Mouse (Mus musculus): ENCODE results near the gene Gnat1.

Gene Gnat1

DNA sequence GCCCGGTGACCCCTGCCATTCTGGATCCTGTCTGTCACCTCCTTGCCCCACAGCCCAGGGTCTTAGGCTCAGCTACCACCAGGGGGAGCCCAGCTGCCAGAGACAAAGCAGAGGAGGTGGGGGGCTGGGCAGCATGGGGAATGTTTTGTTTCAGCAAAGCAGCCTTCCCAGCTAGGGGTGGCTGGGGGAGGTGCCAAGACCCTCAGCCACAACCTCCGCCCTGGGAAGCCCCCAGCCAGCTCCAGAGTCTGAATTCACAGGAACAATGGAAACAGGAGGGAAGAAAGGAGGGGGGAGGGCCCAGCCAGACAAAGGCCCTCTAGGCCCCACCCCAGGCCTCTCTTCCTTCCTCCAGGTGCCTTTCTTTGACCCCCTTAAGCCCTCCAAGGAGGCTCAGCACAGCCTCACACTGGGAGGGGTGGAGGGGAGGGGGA lies 52.7 kb downstream of the Gnat1 start:
- DNase-seq (ENCODE audit: low read depth, low spot score) = peak; percentile 93

DNA sequence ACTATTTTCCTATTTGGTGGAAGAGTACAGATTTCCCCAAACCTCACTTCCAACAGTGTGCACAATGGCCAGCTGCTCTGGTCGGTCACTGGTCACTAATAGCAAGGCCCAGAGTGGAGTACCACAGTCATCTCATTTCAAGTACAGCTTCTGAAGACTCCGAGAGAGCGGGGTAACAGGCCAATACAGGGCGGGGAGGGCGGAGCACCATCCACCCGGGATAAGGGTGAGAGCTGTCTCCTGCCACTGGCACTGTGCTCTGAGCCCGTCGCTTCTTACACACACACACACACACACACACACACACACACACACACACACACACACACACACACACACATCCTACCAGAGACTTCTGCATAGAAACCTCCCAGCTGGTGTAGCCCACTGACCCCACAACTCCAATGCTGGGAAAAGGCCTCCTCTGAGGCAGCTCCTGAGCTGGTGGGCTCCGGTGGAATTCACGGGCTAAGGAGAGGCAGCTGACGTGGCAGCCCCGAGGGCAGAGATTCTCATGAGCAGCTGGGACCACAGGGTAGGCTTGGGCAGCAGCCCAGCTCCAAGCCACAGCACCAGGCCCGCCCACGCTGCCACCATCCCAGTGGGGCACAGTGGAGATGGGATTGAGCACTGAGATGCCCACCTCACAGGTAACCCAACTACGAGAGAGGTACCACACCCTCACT lies 53.2 kb downstream of the Gnat1 start:
- no peak for DNase-seq (ENCODE audit: low read depth, low spot score)

DNA sequence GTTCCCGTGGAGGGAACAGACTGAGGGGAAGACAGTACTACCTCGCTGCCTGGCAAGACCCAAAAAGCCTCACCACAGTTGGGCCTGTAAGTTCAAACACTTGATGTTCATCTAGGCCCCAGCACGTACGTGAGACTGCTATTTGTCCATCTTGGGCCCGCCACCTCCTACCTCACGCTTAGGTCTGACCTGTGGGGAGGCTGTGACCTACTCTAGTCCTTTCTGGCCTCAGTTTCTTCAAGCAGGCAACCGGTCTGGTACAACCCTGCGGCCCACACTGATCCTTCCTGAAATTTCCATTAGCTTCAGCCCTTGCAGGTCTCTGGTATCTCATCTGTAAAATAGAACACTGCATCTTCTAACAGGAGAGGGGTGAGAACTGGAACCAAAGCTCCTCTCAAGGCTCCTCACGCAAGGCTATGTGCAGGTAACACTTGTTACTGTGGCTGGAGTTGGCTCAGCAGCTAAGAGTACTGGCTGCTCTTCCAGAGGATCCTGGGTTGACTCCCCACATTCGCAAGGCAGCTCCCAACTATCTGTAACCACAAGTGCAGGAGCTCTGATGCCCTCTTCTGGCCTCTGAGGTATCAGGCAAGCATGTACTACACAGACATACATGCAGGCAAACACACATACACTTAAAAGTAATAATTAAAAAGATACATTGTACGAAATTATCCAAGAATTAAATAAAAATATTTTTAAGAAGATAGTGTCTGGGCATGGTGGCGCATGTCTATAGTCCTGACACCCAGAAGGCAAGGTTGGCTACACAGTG lies 54.0 kb downstream of the Gnat1 start:
- no peak for DNase-seq (ENCODE audit: low read depth, low spot score)

- no peak for DNase-seq (ENCODE audit: low read depth, low spot score)
These were observed 54.6 kb downstream of the Gnat1 start for GRCm38 (mm10) chr9:107624951-107625350.

DNA sequence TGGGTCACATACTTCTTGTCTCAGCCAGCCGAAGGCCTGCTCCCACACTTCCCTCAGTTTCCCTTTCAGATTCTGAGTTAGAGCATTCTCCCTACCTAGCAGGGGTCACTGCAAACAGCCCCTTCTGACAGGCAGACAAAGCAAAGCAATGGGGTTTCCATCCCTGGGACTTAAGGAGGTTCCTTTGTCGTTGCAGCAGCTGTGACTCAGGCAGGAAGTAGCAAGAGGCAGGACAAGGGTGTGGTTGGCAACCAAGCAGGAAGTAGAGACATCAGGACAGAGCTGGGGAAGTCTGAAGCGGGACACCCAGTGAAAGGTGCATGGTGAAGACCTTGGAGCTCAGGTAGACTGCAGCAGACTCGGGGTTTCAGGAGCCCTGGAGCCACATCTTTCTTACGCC lies 55.0 kb downstream of the Gnat1 start:
- no peak for DNase-seq (ENCODE audit: low read depth, low spot score)
